In the genomic region with DNA sequence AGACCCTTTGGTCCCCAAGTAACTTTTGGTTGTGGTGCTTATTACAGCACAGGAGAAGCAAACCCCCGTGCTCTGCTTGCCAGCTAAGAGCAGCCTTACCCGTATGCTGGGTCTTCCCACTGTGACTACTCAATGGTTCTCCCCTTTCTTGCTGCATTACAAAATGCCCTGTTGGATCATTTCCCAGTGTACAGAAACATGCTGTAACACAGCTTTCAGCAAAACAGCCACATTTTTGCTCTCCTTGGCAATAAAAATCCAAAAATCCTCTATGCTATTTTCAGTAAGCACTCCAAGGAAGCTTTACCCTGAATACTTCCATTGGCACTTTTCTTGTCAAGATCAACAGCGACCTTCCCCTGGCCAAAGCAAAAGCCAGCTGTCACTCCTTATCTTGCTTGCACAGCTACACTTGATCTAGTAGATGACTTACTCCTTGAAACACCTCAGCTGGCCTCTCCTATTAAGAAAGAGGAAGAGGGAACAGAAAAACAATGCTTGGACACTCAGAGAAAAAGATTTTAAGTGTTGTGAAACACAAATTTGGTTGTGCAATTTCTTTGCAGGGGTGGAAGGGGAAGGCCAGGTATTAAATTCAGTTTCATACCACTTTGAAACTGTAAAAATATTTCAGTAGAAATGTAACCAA, we compare ENCODE assay signal across 8 mouse cellular contexts. TPM values are rescaled to one million over a fixed set of nuclear protein-coding genes. Genes with fewer than 3 reads are reported as not detected.
DNase-seq lines count a peak whose midpoint lies in the region; ATAC-seq and TF ChIP-seq lines count a peak whose summit lies in the region.

No protein-coding gene starts in this region.

- WGBS in intestine, postnatal 0 days, result 51% methylated on average over 3 of the region's 3 CpGs

- H3K36me3 ChIP-seq in intestine, postnatal 0 days (ENCODE audit: control insufficient read depth, insufficient read depth), result peaks cover 19% of the 10 kb centered on the region

- no peak for ATAC-seq in intestine, postnatal 0 days

- no peak for TF ChIP-seq CTCF in intestine, postnatal 0 days (IDR thresholded peaks at IDR 0.05; ENCODE audit: low read depth)

- H3K9me3 ChIP-seq in intestine, postnatal 0 days (ENCODE audit: control insufficient read depth), result no peaks in the 10 kb centered on the region

- DNase-seq in cerebellum, adult 11-12 months, result peak; percentile 12
- no peak for DNase-seq in cerebellum, adult 18-20 months
- peak; percentile 44 for DNase-seq in A20 (ENCODE audit: low read depth, low spot score)
- peak; percentile 68 for DNase-seq in fat pad, adult 2 months (ENCODE audit: extremely low read depth, low read depth, low spot score)
- DNase-seq in lung, postnatal 14 days, result peak; percentile 14
- DNase-seq in yolk sac, embryonic 10.5 days (ENCODE audit: low spot score), result peak; percentile 10
- no peak for DNase-seq in embryo, embryonic 10 days (ENCODE audit: low spot score)

- H3K4me1 ChIP-seq in intestine, postnatal 0 days (replicated peaks; ENCODE audit: control insufficient read depth, insufficient read depth, low read length), result no peaks in the 10 kb centered on the region

- H3K27me3 ChIP-seq in intestine, postnatal 0 days (replicated peaks; ENCODE audit: control insufficient read depth, insufficient read depth, low read length), result no peaks in the 10 kb centered on the region

- 0 out of 2 replicates have a peak overlapping the region, but pooled peaks have one; percentile 82 for H3K4me3 ChIP-seq in intestine, postnatal 0 days (ENCODE audit: low read depth, low read length)

- H3K27ac ChIP-seq in intestine, postnatal 0 days (ENCODE audit: low read depth, low read length), result peak overlapping the region; percentile 97; the same call in 1 of the 2 replicates

- peak overlapping the region; percentile 70 for H3K4me2 ChIP-seq in intestine, postnatal 0 days (replicated peaks; ENCODE audit: low read depth)

- no peak overlapping the region; the same call in 1 of the 2 replicates for H3K9ac ChIP-seq in intestine, postnatal 0 days (ENCODE audit: low read depth, low read length)

RNA-seq across cellular contexts. Expression of gene Rchy1, which starts 2.1 kb away (rescaled TPM):
- 63.7 and 73.0 TPM in 2 replicates for polyA plus RNA-seq in intestine, postnatal 0 days (2015; fragmentation: Nextera tagmentation; extraction: Ambion mirVana)

RNA-seq across cellular contexts. Expression of gene Odaph, which starts 26.5 kb away (rescaled TPM):
- polyA plus RNA-seq in intestine, postnatal 0 days (2015; fragmentation: Nextera tagmentation; extraction: Ambion mirVana), result not detected in 2 replicates

Comparison
In these comparisons a context has a peak if more than half of its experiments do, and no peak if none do; other contexts are left out.
1. DNase-seq: peak in cerebellum, adult 11-12 months (single experiment), A20 (single experiment), fat pad, adult 2 months (single experiment), lung, postnatal 14 days (single experiment) and yolk sac, embryonic 10.5 days (single experiment); none in cerebellum, adult 18-20 months (0 of 2) and embryo, embryonic 10 days (single experiment).